Mouse (Mus musculus): Measurements from ENCODE around the gene Endou. TPM values are rescaled to one million over a fixed set of nuclear protein-coding genes. Genes with fewer than 3 reads are reported as not detected.

Gene Endou
- 0.04 TPM for polyA plus RNA-seq (2012; fragmentation: generic; extraction: Trizol)
- long read RNA-seq, experiment 1, result 0 reads
- long read RNA-seq, experiment 2, partial matches to known transcripts, result 1 of 1 reads
- long read RNA-seq, experiment 2, other reads (novel, unspliced or antisense), result 0 of 1 reads

DNA sequence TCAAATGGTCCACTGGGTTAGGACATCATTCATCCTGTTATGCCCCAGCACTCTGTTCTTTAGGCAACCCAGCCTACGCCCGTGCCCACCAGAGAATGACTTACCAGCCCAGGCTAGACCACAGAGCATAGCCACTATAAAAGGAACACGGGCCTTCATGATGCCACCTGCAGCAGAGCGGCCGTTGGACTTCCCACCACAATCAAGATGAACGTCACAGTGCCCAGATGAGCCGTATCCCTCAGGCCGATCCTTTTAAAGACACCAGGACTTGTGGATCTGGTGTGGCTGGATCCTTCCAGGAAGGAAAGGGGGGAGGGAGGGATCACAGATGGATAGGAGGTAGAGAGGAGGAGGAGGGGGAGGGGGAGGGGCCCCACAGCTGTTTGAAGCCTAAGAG is at the start of gene Endou:
Gene Endou (minus strand): TSS at position 229 of the 400 bp plus-strand sequence.
- H3K36me3 ChIP-seq (ENCODE audit: control insufficient read depth, insufficient read depth), result no peaks in the 10 kb centered on the region
- TF ChIP-seq FOSL1 (IDR thresholded peaks at IDR 0.05; ENCODE audit: insufficient read depth, low read length, poor library complexity, severe bottlenecking) (no peak), CTCF (IDR thresholded peaks at IDR 0.05; ENCODE audit: control insufficient read depth, insufficient read depth, insufficient read length) (no peak), USF1 (IDR thresholded peaks at IDR 0.05; ENCODE audit: low read depth) (no peak), CEBPB (IDR thresholded peaks at IDR 0.05; ENCODE audit: low read depth) (no peak), MYOG (IDR thresholded peaks at IDR 0.05; ENCODE audit: control insufficient read depth, extremely low read depth, insufficient read length) (no peak)
- H3K79me3 ChIP-seq (ENCODE audit: low read depth), result no peaks in the 10 kb centered on the region
- no peak within 1 kb of the TSS for H3K4me3 ChIP-seq (ENCODE audit: insufficient read depth, poor library complexity, severe bottlenecking)
- no peaks in the 10 kb centered on the region for H3K79me2 ChIP-seq (ENCODE audit: control insufficient read depth, insufficient read depth)
- no peak within 1 kb of the TSS for H3ac ChIP-seq (ENCODE audit: control insufficient read depth, insufficient read length, low read depth)
- H3K27me3 ChIP-seq (ENCODE audit: control insufficient read depth, insufficient read depth, insufficient read length), result peaks cover 3% of the 10 kb centered on the region

DNA sequence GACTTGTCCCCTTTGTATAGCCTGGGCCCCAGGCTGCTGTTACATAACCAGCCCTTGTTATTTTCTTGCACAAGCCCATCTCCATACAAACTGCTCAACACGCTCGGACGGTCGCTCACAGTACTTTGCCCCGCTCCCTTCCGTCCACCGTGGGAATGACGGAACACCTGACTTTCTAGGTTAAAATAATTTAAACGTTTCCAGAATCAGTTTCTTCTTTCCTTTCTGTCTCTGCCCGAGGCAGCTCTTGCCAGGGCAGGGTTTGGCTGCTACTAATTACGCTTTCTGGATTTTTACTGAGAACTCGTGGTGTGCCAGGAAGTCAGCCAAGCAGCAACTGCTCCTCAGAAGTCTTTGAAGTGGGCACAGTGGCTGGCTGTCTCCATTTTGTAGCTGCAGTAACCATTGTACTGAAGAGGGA is 49.5 kb upstream of the Endou start:
- no peak overlapping the region for H3ac ChIP-seq (ENCODE audit: control insufficient read depth, insufficient read length, low read depth)
- H3K4me3 ChIP-seq (ENCODE audit: insufficient read depth, poor library complexity, severe bottlenecking), result no peak overlapping the region
- TF ChIP-seq CEBPB (IDR thresholded peaks at IDR 0.05; ENCODE audit: low read depth) (no peak), CTCF (IDR thresholded peaks at IDR 0.05; ENCODE audit: control insufficient read depth, insufficient read depth, insufficient read length) (no peak), MYOD1 (IDR thresholded peaks at IDR 0.05; ENCODE audit: control insufficient read depth, insufficient read length, low read depth) (no peak), MYOG (IDR thresholded peaks at IDR 0.05; ENCODE audit: control insufficient read depth, extremely low read depth, insufficient read length) (no peak), MAX (IDR thresholded peaks at IDR 0.05) (no peak), USF1 (IDR thresholded peaks at IDR 0.05; ENCODE audit: low read depth) (no peak), FOSL1 (IDR thresholded peaks at IDR 0.05; ENCODE audit: insufficient read depth, low read length, poor library complexity, severe bottlenecking) (no peak)
- H3K79me2 ChIP-seq (ENCODE audit: control insufficient read depth, insufficient read depth), result peaks cover 15% of the 10 kb centered on the region
- H3K36me3 ChIP-seq (ENCODE audit: control insufficient read depth, insufficient read depth), result no peaks in the 10 kb centered on the region
- no peaks in the 10 kb centered on the region for H3K27me3 ChIP-seq (ENCODE audit: control insufficient read depth, insufficient read depth, insufficient read length)
- H3K79me3 ChIP-seq (ENCODE audit: low read depth), result peaks cover 11% of the 10 kb centered on the region

DNA sequence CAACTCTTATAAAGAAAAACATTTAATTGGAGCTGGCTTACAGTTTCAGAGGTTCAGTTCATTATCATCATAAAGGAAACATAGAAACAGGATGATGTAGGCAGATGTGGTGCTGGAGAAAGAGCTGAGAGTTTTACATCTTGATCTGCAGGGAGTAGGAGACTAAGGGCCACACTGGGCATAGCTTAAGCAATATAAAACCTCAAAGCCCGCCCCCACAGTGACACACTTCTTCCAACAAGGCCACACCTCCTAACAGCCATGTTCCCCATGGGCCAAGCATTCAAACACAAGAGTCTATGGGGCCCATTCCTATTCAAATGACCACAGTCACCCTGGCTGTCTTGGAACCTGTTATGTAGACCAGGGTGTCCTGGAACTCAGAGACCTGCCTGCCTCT is 48.4 kb upstream of the Endou start:
- peaks cover 4% of the 10 kb centered on the region for H3K79me2 ChIP-seq (ENCODE audit: control insufficient read depth, insufficient read depth)
- H3K79me3 ChIP-seq (ENCODE audit: low read depth), result peaks cover under 1% of the 10 kb centered on the region
- H3K4me3 ChIP-seq (ENCODE audit: insufficient read depth, poor library complexity, severe bottlenecking), result no peak overlapping the region
- H3ac ChIP-seq (ENCODE audit: control insufficient read depth, insufficient read length, low read depth), result no peak overlapping the region
- no peaks in the 10 kb centered on the region for H3K27me3 ChIP-seq (ENCODE audit: control insufficient read depth, insufficient read depth, insufficient read length)
- no peaks in the 10 kb centered on the region for H3K36me3 ChIP-seq (ENCODE audit: control insufficient read depth, insufficient read depth)
- TF ChIP-seq USF1 (IDR thresholded peaks at IDR 0.05; ENCODE audit: low read depth), result no peak
- TF ChIP-seq MAX (IDR thresholded peaks at IDR 0.05), result no peak
- no peak for TF ChIP-seq MYOD1 (IDR thresholded peaks at IDR 0.05; ENCODE audit: control insufficient read depth, insufficient read length, low read depth)
- no peak for TF ChIP-seq MYOG (IDR thresholded peaks at IDR 0.05; ENCODE audit: control insufficient read depth, extremely low read depth, insufficient read length)
- TF ChIP-seq CTCF (IDR thresholded peaks at IDR 0.05; ENCODE audit: control insufficient read depth, insufficient read depth, insufficient read length), result no peak
- no peak for TF ChIP-seq CEBPB (IDR thresholded peaks at IDR 0.05; ENCODE audit: low read depth)
- TF ChIP-seq FOSL1 (IDR thresholded peaks at IDR 0.05; ENCODE audit: insufficient read depth, low read length, poor library complexity, severe bottlenecking), result no peak

DNA sequence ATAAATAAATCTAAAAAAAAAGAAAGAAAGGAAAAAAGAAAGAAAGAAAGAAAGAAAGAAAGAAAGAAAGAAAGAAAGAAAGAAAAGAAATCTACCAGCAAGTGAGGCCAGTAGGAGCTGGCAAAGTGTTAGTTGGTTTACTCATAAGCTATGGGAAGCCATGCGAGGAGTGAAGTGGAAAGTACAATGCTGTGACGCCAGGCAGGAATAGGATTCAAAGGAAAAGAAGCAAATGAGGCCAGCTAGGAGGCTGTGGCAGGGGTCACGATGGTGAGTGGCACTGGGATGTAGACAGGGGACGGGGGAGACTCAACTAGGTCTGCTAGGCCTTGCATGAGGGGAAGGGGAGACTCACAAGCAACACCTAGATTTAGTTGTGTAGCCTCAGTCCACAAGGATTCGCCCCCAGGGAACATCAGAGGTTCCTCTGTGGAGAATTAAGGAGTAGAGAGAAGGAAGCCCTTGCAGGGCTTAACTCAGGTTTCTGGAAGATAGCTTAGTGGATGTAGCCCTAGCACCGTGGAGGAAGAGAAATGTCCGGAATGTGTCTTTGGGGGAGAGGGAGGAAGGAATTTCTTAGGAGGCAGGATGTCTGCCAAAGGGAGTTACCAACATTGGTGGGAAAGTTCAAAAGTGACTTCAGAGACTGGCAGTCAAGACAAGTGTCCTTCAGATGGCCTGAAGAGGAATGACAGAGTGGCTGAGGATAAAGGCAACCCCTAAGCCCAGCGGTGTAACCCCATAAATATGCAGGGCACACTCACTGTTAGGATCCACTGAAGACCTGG is 47.4 kb upstream of the Endou start, which contains the start of gene Slc48a1:
Gene Slc48a1 (plus strand): TSS at position 210 of the 788 bp plus-strand sequence.
- no peak within 1 kb of the TSS for H3ac ChIP-seq (ENCODE audit: control insufficient read depth, insufficient read length, low read depth)
- H3K4me3 ChIP-seq (ENCODE audit: insufficient read depth, poor library complexity, severe bottlenecking), result no peak within 1 kb of the TSS
- no peaks in the 10 kb centered on the region for H3K79me3 ChIP-seq (ENCODE audit: low read depth)
- no peaks in the 10 kb centered on the region for H3K79me2 ChIP-seq (ENCODE audit: control insufficient read depth, insufficient read depth)
- TF ChIP-seq CEBPB (IDR thresholded peaks at IDR 0.05; ENCODE audit: low read depth) (no peak), FOSL1 (IDR thresholded peaks at IDR 0.05; ENCODE audit: insufficient read depth, low read length, poor library complexity, severe bottlenecking) (no peak), MYOD1 (IDR thresholded peaks at IDR 0.05; ENCODE audit: control insufficient read depth, insufficient read length, low read depth) (no peak), USF1 (IDR thresholded peaks at IDR 0.05; ENCODE audit: low read depth) (no peak), MYOG (IDR thresholded peaks at IDR 0.05; ENCODE audit: control insufficient read depth, extremely low read depth, insufficient read length) (no peak), CTCF (IDR thresholded peaks at IDR 0.05; ENCODE audit: control insufficient read depth, insufficient read depth, insufficient read length) (no peak), MAX (IDR thresholded peaks at IDR 0.05) (no peak)
- H3K27me3 ChIP-seq (ENCODE audit: control insufficient read depth, insufficient read depth, insufficient read length), result no peaks in the 10 kb centered on the region
- H3K36me3 ChIP-seq (ENCODE audit: control insufficient read depth, insufficient read depth), result no peaks in the 10 kb centered on the region

DNA sequence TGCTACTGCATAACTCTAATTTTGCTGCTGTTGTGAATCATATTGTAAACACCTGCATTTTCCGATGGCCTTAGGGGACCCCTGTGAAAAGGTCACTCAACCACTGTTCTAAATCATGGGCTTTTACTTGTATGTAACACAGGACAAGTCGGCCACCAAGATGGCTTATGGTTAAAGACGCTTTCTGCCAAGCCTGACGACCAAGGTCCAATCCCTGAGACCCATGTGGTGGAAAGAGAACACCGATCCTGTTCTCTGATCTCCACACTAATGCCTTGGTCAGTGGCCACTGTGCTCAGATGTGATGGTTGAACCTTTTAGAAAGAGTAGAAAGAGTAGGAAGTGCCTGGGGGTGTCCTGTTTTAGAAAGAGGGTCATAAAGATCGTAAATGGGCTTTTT is 45.8 kb upstream of the Endou start:
- no peak overlapping the region for H3ac ChIP-seq (ENCODE audit: control insufficient read depth, insufficient read length, low read depth)
- no peaks in the 10 kb centered on the region for H3K79me3 ChIP-seq (ENCODE audit: low read depth)
- H3K27me3 ChIP-seq (ENCODE audit: control insufficient read depth, insufficient read depth, insufficient read length), result no peaks in the 10 kb centered on the region
- no peaks in the 10 kb centered on the region for H3K79me2 ChIP-seq (ENCODE audit: control insufficient read depth, insufficient read depth)
- no peak overlapping the region for H3K4me3 ChIP-seq (ENCODE audit: insufficient read depth, poor library complexity, severe bottlenecking)
- H3K36me3 ChIP-seq (ENCODE audit: control insufficient read depth, insufficient read depth), result no peaks in the 10 kb centered on the region
- TF ChIP-seq USF1 (IDR thresholded peaks at IDR 0.05; ENCODE audit: low read depth), result no peak
- no peak for TF ChIP-seq CTCF (IDR thresholded peaks at IDR 0.05; ENCODE audit: control insufficient read depth, insufficient read depth, insufficient read length)
- TF ChIP-seq CEBPB (IDR thresholded peaks at IDR 0.05; ENCODE audit: low read depth), result no peak
- TF ChIP-seq MYOG (IDR thresholded peaks at IDR 0.05; ENCODE audit: control insufficient read depth, extremely low read depth, insufficient read length), result no peak
- TF ChIP-seq MAX (IDR thresholded peaks at IDR 0.05), result no peak
- TF ChIP-seq MYOD1 (IDR thresholded peaks at IDR 0.05; ENCODE audit: control insufficient read depth, insufficient read length, low read depth), result no peak
